Mouse (Mus musculus): Measurements from ENCODE around the gene Skp1a. TPM values are rescaled to one million over a fixed set of nuclear protein-coding genes. Genes with fewer than 3 reads are reported as not detected.
A peak's percentile ranks its signal among the peaks of the same experiment; 100 is the strongest.
"Not testable (repeated sequence)": the region's sequence is repeated elsewhere in the genome, so short reads cannot be mapped to it uniquely, and the experiment has no call there.

Skp1a gene
- 1,096 and 1,177 TPM in 2 replicates for polyA plus RNA-seq (2014; fragmentation: Nextera tagmentation; extraction: Ambion mirVana)

- H3K27ac ChIP-seq (replicated peaks; ENCODE audit: low read depth, low read length) = peak within 1 kb of the TSS; percentile 95
- H3K4me3 ChIP-seq (ENCODE audit: low read depth, low read length) = peak within 1 kb of the TSS; percentile 99
- ATAC-seq (replicated peaks; ENCODE audit: insufficient number of reproducible peaks, low FRiP score, low TSS enrichment, low read depth) (peak; percentile 90), DNase-seq (ENCODE audit: low spot score) (peak; percentile 92)
- under 1% methylated on average over 87 of the region's 87 CpGs for WGBS
- H3K4me2 ChIP-seq (ENCODE audit: low read depth, low read length) = peak within 1 kb of the TSS; percentile 49
- H3K9ac ChIP-seq (replicated peaks; ENCODE audit: low read length) = peak within 1 kb of the TSS; percentile 99
- H3K36me3 ChIP-seq (replicated peaks; ENCODE audit: control insufficient read depth, insufficient read depth, low read depth, low read length) = no peaks in the 10 kb centered on the region
- no peaks in the 10 kb centered on the region for H3K9me3 ChIP-seq (replicated peaks; ENCODE audit: control insufficient read depth, low read length)
- H3K27me3 ChIP-seq (ENCODE audit: control insufficient read depth, insufficient read depth, low read length) = no peaks in the 10 kb centered on the region
- H3K4me1 ChIP-seq (ENCODE audit: control insufficient read depth, insufficient read depth, low read length) = 0 out of 2 replicates have a peak, but pooled peaks cover 3% of the 10 kb centered on the region
Observed at GRCm38 (mm10) chr11:52231606-52232541, at the start of gene Skp1a. Gene Skp1a, plus strand, starts transcription at chr11:52231995.

GRCm38 (mm10) chr11:52196496-52197023 is 35.2 kb upstream of the Skp1a start:
- H3K27ac ChIP-seq (replicated peaks; ENCODE audit: low read depth, low read length); ATAC-seq (replicated peaks; ENCODE audit: insufficient number of reproducible peaks, low FRiP score, low TSS enrichment, low read depth); H3K9ac ChIP-seq (replicated peaks; ENCODE audit: low read length); H3K27me3 ChIP-seq (ENCODE audit: control insufficient read depth, insufficient read depth, low read length); H3K4me3 ChIP-seq (ENCODE audit: low read depth, low read length); H3K36me3 ChIP-seq (replicated peaks; ENCODE audit: control insufficient read depth, insufficient read depth, low read depth, low read length); H3K4me1 ChIP-seq (ENCODE audit: control insufficient read depth, insufficient read depth, low read length); H3K4me2 ChIP-seq (ENCODE audit: low read depth, low read length); H3K9me3 ChIP-seq (replicated peaks; ENCODE audit: control insufficient read depth, low read length); DNase-seq (ENCODE audit: low spot score): not testable (repeated sequence)
- 90% methylated on average over 8 of the region's 8 CpGs for WGBS

GRCm38 (mm10) chr11:52213887-52214286 is 17.9 kb upstream of the Skp1a start, which contains the start of gene Olfr1371:
Gene Olfr1371, minus strand, starts transcription at chr11:52213987.
- no peaks in the 10 kb centered on the region for H3K36me3 ChIP-seq (replicated peaks; ENCODE audit: control insufficient read depth, insufficient read depth, low read depth, low read length)
- no peaks in the 10 kb centered on the region for H3K27me3 ChIP-seq (ENCODE audit: control insufficient read depth, insufficient read depth, low read length)
- H3K9ac ChIP-seq (replicated peaks; ENCODE audit: low read length) = no peak within 1 kb of the TSS
- DNase-seq (ENCODE audit: low spot score) (no peak), ATAC-seq (replicated peaks; ENCODE audit: insufficient number of reproducible peaks, low FRiP score, low TSS enrichment, low read depth) (no peak)
- no peak within 1 kb of the TSS for H3K27ac ChIP-seq (replicated peaks; ENCODE audit: low read depth, low read length)
- H3K4me3 ChIP-seq (ENCODE audit: low read depth, low read length) = no peak within 1 kb of the TSS
- H3K4me1 ChIP-seq (ENCODE audit: control insufficient read depth, insufficient read depth, low read length) = no peaks in the 10 kb centered on the region
- H3K4me2 ChIP-seq (ENCODE audit: low read depth, low read length) = no peak within 1 kb of the TSS
- no peaks in the 10 kb centered on the region for H3K9me3 ChIP-seq (replicated peaks; ENCODE audit: control insufficient read depth, low read length)

- Histone ChIP-seq H3K36me3 (replicated peaks; ENCODE audit: control insufficient read depth, insufficient read depth, low read depth, low read length) (no peaks in the 10 kb centered on the region), H3K9ac (replicated peaks; ENCODE audit: low read length) (no peak overlapping the region), H3K4me3 (ENCODE audit: low read depth, low read length) (no peak overlapping the region), H3K27me3 (ENCODE audit: control insufficient read depth, insufficient read depth, low read length) (no peaks in the 10 kb centered on the region), H3K9me3 (replicated peaks; ENCODE audit: control insufficient read depth, low read length) (no peaks in the 10 kb centered on the region), H3K27ac (replicated peaks; ENCODE audit: low read depth, low read length) (no peak overlapping the region), H3K4me1 (ENCODE audit: control insufficient read depth, insufficient read depth, low read length) (no peaks in the 10 kb centered on the region), H3K4me2 (ENCODE audit: low read depth, low read length) (no peak overlapping the region)
- DNase-seq (ENCODE audit: low spot score) (peak; percentile 82), ATAC-seq (replicated peaks; ENCODE audit: insufficient number of reproducible peaks, low FRiP score, low TSS enrichment, low read depth) (peak; percentile 34; the same call in 1 of the 2 replicates)
- 7% methylated on average over 4 of the region's 4 CpGs for WGBS
Observed at GRCm38 (mm10) chr11:52220282-52220681, 11.5 kb upstream of the Skp1a start.

DNA sequence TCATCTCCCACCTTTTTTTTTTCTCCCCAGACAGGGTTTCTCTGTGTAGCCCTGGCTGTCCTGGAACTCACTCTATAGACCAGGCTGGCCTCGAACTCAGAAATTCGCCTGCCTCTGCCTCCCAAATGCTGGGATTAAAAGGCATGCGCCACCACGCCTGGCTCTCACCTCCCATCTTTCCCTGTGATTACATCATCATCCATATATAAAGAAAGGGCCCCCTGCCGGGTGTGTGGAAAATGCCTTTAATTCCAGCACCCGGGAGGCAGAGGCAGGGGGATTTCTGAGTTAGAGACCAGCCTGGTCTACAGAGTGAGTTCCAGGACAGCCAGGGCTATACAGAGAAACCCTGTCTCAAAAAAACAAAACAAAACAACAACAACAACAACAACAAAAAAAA is 9.9 kb upstream of the Skp1a start:
- H3K4me2 ChIP-seq (ENCODE audit: low read depth, low read length); ATAC-seq (replicated peaks; ENCODE audit: insufficient number of reproducible peaks, low FRiP score, low TSS enrichment, low read depth); H3K27me3 ChIP-seq (ENCODE audit: control insufficient read depth, insufficient read depth, low read length); H3K9me3 ChIP-seq (replicated peaks; ENCODE audit: control insufficient read depth, low read length); H3K4me1 ChIP-seq (ENCODE audit: control insufficient read depth, insufficient read depth, low read length); DNase-seq (ENCODE audit: low spot score); H3K4me3 ChIP-seq (ENCODE audit: low read depth, low read length); H3K9ac ChIP-seq (replicated peaks; ENCODE audit: low read length); H3K27ac ChIP-seq (replicated peaks; ENCODE audit: low read depth, low read length); H3K36me3 ChIP-seq (replicated peaks; ENCODE audit: control insufficient read depth, insufficient read depth, low read depth, low read length): not testable (repeated sequence)
- WGBS = 88% methylated on average over 6 of the region's 6 CpGs

GRCm38 (mm10) chr11:52222891-52223290 is 8.9 kb upstream of the Skp1a start:
- Histone ChIP-seq H3K27me3 (ENCODE audit: control insufficient read depth, insufficient read depth, low read length) (no peaks in the 10 kb centered on the region), H3K4me3 (ENCODE audit: low read depth, low read length) (no peak overlapping the region), H3K4me1 (ENCODE audit: control insufficient read depth, insufficient read depth, low read length) (no peaks in the 10 kb centered on the region), H3K9ac (replicated peaks; ENCODE audit: low read length) (no peak overlapping the region), H3K4me2 (ENCODE audit: low read depth, low read length) (no peak overlapping the region), H3K9me3 (replicated peaks; ENCODE audit: control insufficient read depth, low read length) (no peaks in the 10 kb centered on the region), H3K27ac (replicated peaks; ENCODE audit: low read depth, low read length) (no peak overlapping the region), H3K36me3 (replicated peaks; ENCODE audit: control insufficient read depth, insufficient read depth, low read depth, low read length) (no peaks in the 10 kb centered on the region)
- ATAC-seq (replicated peaks; ENCODE audit: insufficient number of reproducible peaks, low FRiP score, low TSS enrichment, low read depth) = no peak
- no peak for DNase-seq (ENCODE audit: low spot score)
- WGBS = 70% methylated on average over 6 of the region's 6 CpGs

- 10% methylated on average over 19 of the region's 19 CpGs for WGBS
- H3K9ac ChIP-seq (replicated peaks; ENCODE audit: low read length) = no peak overlapping the region
- H3K27me3 ChIP-seq (ENCODE audit: control insufficient read depth, insufficient read depth, low read length) = no peaks in the 10 kb centered on the region
- DNase-seq (ENCODE audit: low spot score) (peak; percentile 68), ATAC-seq (replicated peaks; ENCODE audit: insufficient number of reproducible peaks, low FRiP score, low TSS enrichment, low read depth) (no peak; the same call in 1 of the 2 replicates)
- H3K4me2 ChIP-seq (ENCODE audit: low read depth, low read length) = no peak overlapping the region
- H3K27ac ChIP-seq (replicated peaks; ENCODE audit: low read depth, low read length) = no peak overlapping the region
- H3K36me3 ChIP-seq (replicated peaks; ENCODE audit: control insufficient read depth, insufficient read depth, low read depth, low read length) = no peaks in the 10 kb centered on the region
- H3K4me3 ChIP-seq (ENCODE audit: low read depth, low read length) = no peak overlapping the region
- no peaks in the 10 kb centered on the region for H3K4me1 ChIP-seq (ENCODE audit: control insufficient read depth, insufficient read depth, low read length)
- H3K9me3 ChIP-seq (replicated peaks; ENCODE audit: control insufficient read depth, low read length) = no peaks in the 10 kb centered on the region
Observed at GRCm38 (mm10) chr11:52223968-52224682, 7.7 kb upstream of the Skp1a start.
